Mouse (Mus musculus): ENCODE results near the gene Sytl2.

The Sytl2 gene

GRCm38 (mm10) chr7:90301942-90302646 is at the start of gene Sytl2:
TSS of gene Sytl2 (plus strand) at chr7:90302252.
- DNase-seq (ENCODE audit: low read depth, low spot score) = peak; percentile 32

- peak; percentile 19 for DNase-seq (ENCODE audit: low read depth, low spot score)
These were observed 49.1 kb upstream of the Sytl2 start for GRCm38 (mm10) chr7:90252946-90253345.

- DNase-seq (ENCODE audit: low read depth, low spot score) = no peak
These were observed 43.4 kb upstream of the Sytl2 start for GRCm38 (mm10) chr7:90258701-90259100.

- no peak for DNase-seq (ENCODE audit: low read depth, low spot score)
These were observed 42.2 kb upstream of the Sytl2 start for GRCm38 (mm10) chr7:90259899-90260298.

GRCm38 (mm10) chr7:90261902-90262599 is 40.0 kb upstream of the Sytl2 start:
- DNase-seq (ENCODE audit: low read depth, low spot score) = no peak

GRCm38 (mm10) chr7:90265289-90265970 is 36.6 kb upstream of the Sytl2 start, which contains the start of gene Ccdc83:
TSS of gene Ccdc83 (minus strand) at chr7:90265777.
- peak; percentile 81 for DNase-seq (ENCODE audit: low read depth, low spot score)

- no peak for DNase-seq (ENCODE audit: low read depth, low spot score)
These were observed 31.9 kb upstream of the Sytl2 start for GRCm38 (mm10) chr7:90270141-90270540.

GRCm38 (mm10) chr7:90274561-90275100 is 27.4 kb upstream of the Sytl2 start:
- DNase-seq (ENCODE audit: low read depth, low spot score) = peak; percentile 29

- no peak for DNase-seq (ENCODE audit: low read depth, low spot score)
These were observed 24.8 kb upstream of the Sytl2 start for GRCm38 (mm10) chr7:90277246-90277645.

- no peak for DNase-seq (ENCODE audit: low read depth, low spot score)
These were observed 24.3 kb upstream of the Sytl2 start for GRCm38 (mm10) chr7:90277769-90278168.

- no peak for DNase-seq (ENCODE audit: low read depth, low spot score)
These were observed 22.9 kb upstream of the Sytl2 start for GRCm38 (mm10) chr7:90279136-90279535.

GRCm38 (mm10) chr7:90280274-90280875 is 21.7 kb upstream of the Sytl2 start:
- DNase-seq (ENCODE audit: low read depth, low spot score) = peak; percentile 35

- peak; percentile 48 for DNase-seq (ENCODE audit: low read depth, low spot score)
These were observed 21.2 kb upstream of the Sytl2 start for GRCm38 (mm10) chr7:90280878-90281277.

- DNase-seq (ENCODE audit: low read depth, low spot score) = peak; percentile 32
These were observed 20.1 kb upstream of the Sytl2 start for GRCm38 (mm10) chr7:90281759-90282546.

GRCm38 (mm10) chr7:90282786-90283185 is 19.3 kb upstream of the Sytl2 start:
- DNase-seq (ENCODE audit: low read depth, low spot score) = no peak

GRCm38 (mm10) chr7:90284793-90285192 is 17.3 kb upstream of the Sytl2 start:
- no peak for DNase-seq (ENCODE audit: low read depth, low spot score)

- no peak for DNase-seq (ENCODE audit: low read depth, low spot score)
These were observed 10.2 kb upstream of the Sytl2 start for GRCm38 (mm10) chr7:90291885-90292284.

- no peak for DNase-seq (ENCODE audit: low read depth, low spot score)
These were observed 848 bp downstream of the Sytl2 start for GRCm38 (mm10) chr7:90302647-90303552.

- no peak for DNase-seq (ENCODE audit: low read depth, low spot score)
These were observed 4.0 kb downstream of the Sytl2 start for GRCm38 (mm10) chr7:90306079-90306478.

- DNase-seq (ENCODE audit: low read depth, low spot score) = no peak
These were observed 4.9 kb downstream of the Sytl2 start for GRCm38 (mm10) chr7:90306968-90307367.
